Mouse (Mus musculus): ENCODE results near the gene Snx25. TPM values are rescaled to one million over a fixed set of nuclear protein-coding genes. Genes with fewer than 3 reads are reported as not detected.
A peak's percentile ranks its signal among the peaks of the same experiment; 100 is the strongest.

Gene Snx25
- total and polyA plus RNA-seq, 3 experiments = 6.9 to 22.2 (median 13.4) TPM

GRCm38 (mm10) chr8:45995576-45995975 lies 156.4 kb downstream of the Snx25 start:
- in situ Hi-C loops (cut with MboI; ENCODE audit: low pct_ligation_motif_present, low pct_unique_long_range_greater_than_20kb, low sequenced_read_pairs) (loop anchor here (10.0 kb wide), 1 partner anchor 179 kb away; no protein-coding TSS in a partner anchor), dilution Hi-C loops (cut with MboI; ENCODE audit: extremely low pct_ligation_motif_present, extremely low pct_unique_long_range_greater_than_20kb, low sequenced_read_pairs) (no loop called here)
- Histone ChIP-seq H3K4me1 (ENCODE audit: control insufficient read depth in 1 of 2, insufficient read depth in 2 of 2) (peaks cover 2 to 29% of the 10 kb centered on the region in 2 experiments; a peak in 3 of 4 replicates), H3K27me3 (replicated peaks) (no peaks in the 10 kb centered on the region), H3K9ac (ENCODE audit: insufficient read depth, low read depth) (no peak overlapping the region), H3K4me3 (replicated peaks in 1 of 3; ENCODE audit: low read depth in 2 of 3, low read length in 2 of 3, poor library complexity in 1 of 3) (no peak overlapping the region), H3K27ac (ENCODE audit: insufficient read depth, low read depth) (no peak overlapping the region), H3K9me3 (replicated peaks; ENCODE audit: low read length) (no peaks in the 10 kb centered on the region), H3K4me2 (ENCODE audit: insufficient read depth, low read depth, poor library complexity, severe bottlenecking) (no peak overlapping the region), H3K79me2 (replicated peaks; ENCODE audit: control insufficient read depth, extremely low read depth, insufficient read depth, poor library complexity, severe bottlenecking) (no peaks in the 10 kb centered on the region; the same call in 1 of the 2 replicates), H3K36me3 (replicated peaks in 1 of 2; ENCODE audit: control insufficient read depth in 1 of 2, insufficient read depth in 1 of 2, low read length in 1 of 2) (peaks cover 20 to 50% of the 10 kb centered on the region in 2 experiments)
- TF ChIP-seq RCOR1 (conservative IDR thresholded peaks at IDR 0.05; ENCODE audit: low read depth, low read length) = no peak
- TF ChIP-seq JUND (conservative IDR thresholded peaks at IDR 0.05; ENCODE audit: low read depth, low read length) = no peak
- no peak for TF ChIP-seq CHD1 (IDR thresholded peaks at IDR 0.05; ENCODE audit: low read depth, low read length)
- TF ChIP-seq USF2 (conservative IDR thresholded peaks at IDR 0.05; ENCODE audit: low read depth, low read length) = no peak
- no peak for TF ChIP-seq GABPA (IDR thresholded peaks at IDR 0.05; ENCODE audit: insufficient replicate concordance, low read depth, low read length)
- TF ChIP-seq SMC3 (IDR thresholded peaks at IDR 0.05; ENCODE audit: low read depth, low read length) = no peak
- TF ChIP-seq JUN (IDR thresholded peaks at IDR 0.05; ENCODE audit: insufficient read depth, low read depth, low read length) = no peak
- no peak for TF ChIP-seq EP300 (IDR thresholded peaks at IDR 0.05; ENCODE audit: low read length)
- no peak for TF ChIP-seq HCFC1 (IDR thresholded peaks at IDR 0.05; ENCODE audit: low read depth, low read length)
- no peak for TF ChIP-seq CHD2 (IDR thresholded peaks at IDR 0.05; ENCODE audit: low read length)
- TF ChIP-seq ZC3H11A (IDR thresholded peaks at IDR 0.05; ENCODE audit: low read depth, low read length) = no peak
- no peak for TF ChIP-seq POLR2A (IDR thresholded peaks at IDR 0.05; ENCODE audit: low read depth, low read length)
- no peak for TF ChIP-seq MEF2A (IDR thresholded peaks at IDR 0.05; ENCODE audit: borderline replicate concordance, low read depth, low read length)
- no peak for TF ChIP-seq PAX5 (IDR thresholded peaks at IDR 0.05; ENCODE audit: low read length)
- no peak for TF ChIP-seq ZNF384 (IDR thresholded peaks at IDR 0.05; ENCODE audit: low read depth, low read length)
- TF ChIP-seq SIN3A (IDR thresholded peaks at IDR 0.05; ENCODE audit: low read length) = no peak
- no peak for TF ChIP-seq E2F4 (IDR thresholded peaks at IDR 0.05; ENCODE audit: insufficient replicate concordance, low read depth, low read length)
- no peak for TF ChIP-seq POLR2AphosphoS2 (IDR thresholded peaks at IDR 0.05; ENCODE audit: low read depth, low read length)
- no peak for DNase-seq (ENCODE audit: extremely low read depth)

- H3K27ac ChIP-seq (ENCODE audit: insufficient read depth, low read depth) = no peak overlapping the region
- H3K4me1 ChIP-seq (ENCODE audit: control insufficient read depth in 1 of 2, insufficient read depth in 2 of 2) = peaks cover 2 to 32% of the 10 kb centered on the region in 2 experiments; a peak in 3 of 4 replicates
- H3K4me3 ChIP-seq (replicated peaks in 1 of 3; ENCODE audit: low read depth in 2 of 3, low read length in 2 of 3, poor library complexity in 1 of 3) = no peak overlapping the region
- peak; percentile 21 for DNase-seq (ENCODE audit: extremely low read depth)
- H3K27me3 ChIP-seq (replicated peaks) = no peaks in the 10 kb centered on the region
- in situ Hi-C loops (cut with MboI; ENCODE audit: low pct_ligation_motif_present, low pct_unique_long_range_greater_than_20kb, low sequenced_read_pairs) (loop anchor here (10.0 kb wide), 1 partner anchor 181 kb away; no protein-coding TSS in a partner anchor), dilution Hi-C loops (cut with MboI; ENCODE audit: extremely low pct_ligation_motif_present, extremely low pct_unique_long_range_greater_than_20kb, low sequenced_read_pairs) (no loop called here)
- H3K9me3 ChIP-seq (replicated peaks; ENCODE audit: low read length) = no peaks in the 10 kb centered on the region
- no peak for TF ChIP-seq IRF4 (IDR thresholded peaks at IDR 0.05; ENCODE audit: low read depth, low read length)
- TF ChIP-seq POLR2AphosphoS2 (IDR thresholded peaks at IDR 0.05; ENCODE audit: low read depth, low read length) = no peak
- TF ChIP-seq CTCF (conservative IDR thresholded peaks at IDR 0.05 in 1 of 2, IDR thresholded peaks at IDR 0.05 in 1 of 2; ENCODE audit: low read depth in 2 of 2, low read length in 2 of 2) = peak in 1 of 2 experiments; percentile 43; a peak in 2 of 4 replicates
- TF ChIP-seq RAD21 (IDR thresholded peaks at IDR 0.05; ENCODE audit: low read depth, low read length) = peak; percentile 1; the same call in 1 of the 2 replicates
- TF ChIP-seq SMC3 (IDR thresholded peaks at IDR 0.05; ENCODE audit: low read depth, low read length) = no peak
- no peak for TF ChIP-seq BHLHE40 (IDR thresholded peaks at IDR 0.05; ENCODE audit: low read depth, low read length)
- H3K4me2 ChIP-seq (ENCODE audit: insufficient read depth, low read depth, poor library complexity, severe bottlenecking) = no peak overlapping the region
- no peak overlapping the region for H3K9ac ChIP-seq (ENCODE audit: insufficient read depth, low read depth)
- H3K79me2 ChIP-seq (replicated peaks; ENCODE audit: control insufficient read depth, extremely low read depth, insufficient read depth, poor library complexity, severe bottlenecking) = no peaks in the 10 kb centered on the region; the same call in 1 of the 2 replicates
- peaks cover 24 to 56% of the 10 kb centered on the region in 2 experiments for H3K36me3 ChIP-seq (replicated peaks in 1 of 2; ENCODE audit: control insufficient read depth in 1 of 2, insufficient read depth in 1 of 2, low read length in 1 of 2)
These were observed 157.8 kb downstream of the Snx25 start for GRCm38 (mm10) chr8:45994111-45994510.
